Mouse (Mus musculus) adrenal gland, adult 18-20 months (tissue): ENCODE measurements at regions not wholly inside any gene's neighbourhood (a gene's known extent, or its start where the extent isn't known, plus 50 kb on each side); places are given as distances from the start of the nearest gene placed in this dataset.

Experiments
- DNase-seq, 2 experiments: peaks; one replicate each; pipeline ENCODE4 v3.0.0; 2021 to 2022; ENCODE audit warnings: low spot score in 2 of 2

GRCm38 (mm10) chr14:92958138-92958537, 932.3 kb downstream of the Pcdh9 start:
- no peak for DNase-seq

GRCm38 (mm10) chr14:92955485-92955884, 935.0 kb downstream of the Pcdh9 start:
- no peak for DNase-seq

- peak; percentile 1 to 20 for DNase-seq
Observed at GRCm38 (mm10) chr14:92907623-92908045, 982.8 kb downstream of the Pcdh9 start.

DNA sequence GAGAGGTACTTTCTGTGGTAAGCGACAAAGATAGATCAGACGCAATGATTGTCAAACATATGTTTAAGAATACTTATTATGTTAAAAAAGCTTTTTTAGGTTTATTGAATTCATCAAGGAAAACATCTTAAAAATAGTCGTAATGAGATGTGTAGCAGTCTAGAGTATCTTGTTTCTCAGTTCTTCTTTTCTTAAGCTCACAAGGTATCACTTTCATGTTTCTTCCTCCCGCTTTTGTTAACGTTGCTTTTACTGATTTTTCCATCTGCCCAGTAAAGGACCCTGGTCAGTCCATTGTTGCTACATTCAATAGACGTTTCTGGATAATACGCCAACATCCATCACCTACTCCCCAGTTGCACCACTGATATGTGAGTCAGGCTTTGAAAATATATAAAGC, 1015.9 kb downstream of the Pcdh9 start:
- DNase-seq: no peak

- DNase-seq: no peak
Observed at GRCm38 (mm10) chr14:92866462-92866861, 1024.0 kb downstream of the Pcdh9 start.

DNA sequence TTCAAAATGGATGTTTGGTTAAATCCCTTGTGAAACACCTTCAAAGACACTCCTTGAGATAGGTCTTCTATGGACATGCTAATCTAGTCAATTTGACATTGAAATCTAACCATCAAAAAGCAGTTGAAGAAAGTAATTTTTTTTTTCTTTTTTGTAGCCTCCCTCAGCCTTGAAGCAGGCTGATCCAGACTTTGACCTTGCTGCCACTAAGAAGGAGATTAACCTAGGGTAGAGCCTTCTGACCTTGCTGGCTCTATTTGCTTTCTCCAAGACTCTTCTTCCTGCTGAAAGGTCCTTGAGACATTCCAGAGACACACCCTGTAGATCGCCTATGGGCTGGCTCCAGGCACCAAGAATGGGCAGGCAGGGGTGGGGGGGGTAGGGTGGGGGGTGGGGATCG, 1027.5 kb downstream of the Pcdh9 start:
- DNase-seq: no peak

- DNase-seq: no peak
Observed at GRCm38 (mm10) chr14:92860723-92861122, 1029.8 kb downstream of the Pcdh9 start.

DNA sequence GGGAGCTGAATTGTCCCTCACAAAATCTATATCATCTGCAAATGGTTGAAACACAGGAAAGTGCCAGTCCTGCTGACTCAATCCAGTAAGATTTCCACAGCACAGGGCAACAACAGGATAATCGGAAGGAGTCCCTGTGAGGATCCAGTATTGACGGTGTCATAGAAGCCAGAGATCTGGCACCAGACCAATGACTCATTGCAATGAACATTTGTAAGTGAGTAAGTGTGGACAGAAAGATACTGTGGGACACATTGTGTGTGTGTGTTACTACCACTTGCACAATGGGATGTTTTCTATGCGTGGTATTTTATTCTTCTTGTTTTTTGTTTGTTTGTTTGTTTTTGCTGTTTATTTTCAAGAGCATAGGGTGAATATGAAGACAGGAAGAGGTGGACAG, 1056.8 kb downstream of the Pcdh9 start:
- no peak for DNase-seq

DNA sequence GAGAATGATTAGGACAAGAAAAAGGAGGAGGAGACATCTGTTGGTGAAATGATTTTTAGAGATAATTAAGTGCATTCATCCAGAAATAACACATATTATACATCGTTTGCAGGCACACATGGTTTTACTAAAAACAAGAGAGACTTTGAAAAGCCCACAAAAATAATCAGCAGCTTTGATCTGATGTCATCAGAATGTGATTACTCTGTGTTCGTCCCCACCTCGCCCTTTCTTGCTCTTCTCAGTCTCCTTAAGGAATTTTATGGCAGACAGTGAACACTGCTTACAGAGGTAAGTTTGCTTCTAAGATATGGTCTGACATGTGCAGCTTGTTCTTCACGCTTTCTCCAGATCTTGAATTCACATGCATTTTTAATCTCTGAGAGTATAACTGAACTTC, 1061.3 kb downstream of the Pcdh9 start:
- DNase-seq: no peak

DNA sequence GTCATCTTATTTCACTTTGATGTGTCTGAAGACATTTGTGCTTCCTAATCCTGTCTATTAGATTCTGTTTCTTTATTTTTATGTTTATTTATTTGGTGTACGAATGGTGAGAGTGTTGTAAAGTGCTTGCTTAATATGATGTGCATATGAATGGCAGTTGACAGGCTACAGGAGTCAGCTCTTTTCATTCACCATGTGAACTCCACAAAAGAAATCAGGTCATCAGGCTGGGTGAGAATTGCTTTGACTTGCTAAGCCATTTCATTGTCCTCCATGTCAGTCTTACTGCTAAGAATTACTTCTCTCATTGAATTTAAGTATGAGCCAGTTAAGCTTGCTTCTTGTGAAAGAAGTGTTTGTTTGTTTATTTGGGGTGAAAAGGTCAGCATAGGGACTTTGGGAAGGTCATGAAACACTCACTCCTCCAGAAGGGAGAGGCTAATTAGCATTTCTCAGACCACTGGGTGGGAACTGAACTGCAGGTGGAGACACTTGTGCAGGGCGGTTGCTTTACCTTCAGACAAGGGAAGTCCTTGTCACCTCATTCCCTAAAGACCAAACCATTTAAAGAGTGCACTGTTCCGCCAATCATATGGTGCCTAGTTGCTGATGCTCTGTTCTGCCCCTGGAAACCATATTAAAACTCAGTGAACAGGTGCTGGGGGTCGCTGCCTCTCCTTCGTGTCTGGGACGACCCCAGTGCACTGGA, 1063.7 kb downstream of the Pcdh9 start:
- DNase-seq: no peak

DNA sequence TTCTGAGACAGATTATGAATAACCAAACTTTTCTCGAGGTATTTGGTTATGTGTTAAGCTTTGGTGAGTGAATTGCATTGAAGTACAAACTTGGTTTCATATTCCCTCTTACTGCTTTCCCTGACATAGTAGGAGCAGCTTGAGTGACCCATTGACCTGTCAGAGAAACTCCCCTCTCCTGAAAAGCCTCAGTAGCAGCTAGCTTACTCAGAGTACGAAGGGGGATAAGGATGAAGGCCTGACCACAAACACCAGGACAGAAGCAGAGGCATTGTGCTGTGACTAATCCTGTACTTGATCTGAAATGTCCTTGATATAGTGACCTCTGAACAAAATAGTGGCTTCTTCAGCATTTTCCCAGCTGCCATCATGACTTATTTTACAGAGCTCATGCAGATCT, 1070.4 kb downstream of the Pcdh9 start:
- no peak for DNase-seq
